Mouse (Mus musculus): ENCODE results near the gene Cdrt4. TPM values are rescaled to one million over a fixed set of nuclear protein-coding genes. Genes with fewer than 3 reads are reported as not detected.

Cdrt4 gene
- total and polyA plus RNA-seq, 2 experiments = not detected

- Histone ChIP-seq H3K9ac (ENCODE audit: low read depth, low read length) (no peak overlapping the region), H3K27me3 (ENCODE audit: control insufficient read depth, insufficient read depth, low read length) (0 out of 2 replicates have a peak, but pooled peaks cover 2% of the 10 kb centered on the region), H3K36me3 (ENCODE audit: control insufficient read depth, insufficient read depth, low read length) (no peaks in the 10 kb centered on the region), H3K27ac (replicated peaks; ENCODE audit: insufficient read depth, low read depth, low read length) (no peak overlapping the region), H3K4me3 (ENCODE audit: insufficient read depth, low read depth, low read length) (no peak overlapping the region), H3K4me1 (ENCODE audit: control insufficient read depth, insufficient read depth, low read length) (no peaks in the 10 kb centered on the region), H3K79me2 (ENCODE audit: control insufficient read depth, insufficient read depth, low read length) (no peaks in the 10 kb centered on the region)
- DNase-seq (ENCODE audit: extremely low read depth, low read depth, low spot score) = no peak
- WGBS = 47% methylated on average over 3 of the region's 3 CpGs
- TF ChIP-seq POLR2A (IDR thresholded peaks at IDR 0.05; ENCODE audit: extremely low read depth, insufficient read depth, low read length) (no peak), CTCF (IDR thresholded peaks at IDR 0.05; ENCODE audit: low read depth, low read length) (no peak)
Observed at GRCm38 (mm10) chr11:62983793-62984192, 32.8 kb downstream of the Cdrt4 start.

DNA sequence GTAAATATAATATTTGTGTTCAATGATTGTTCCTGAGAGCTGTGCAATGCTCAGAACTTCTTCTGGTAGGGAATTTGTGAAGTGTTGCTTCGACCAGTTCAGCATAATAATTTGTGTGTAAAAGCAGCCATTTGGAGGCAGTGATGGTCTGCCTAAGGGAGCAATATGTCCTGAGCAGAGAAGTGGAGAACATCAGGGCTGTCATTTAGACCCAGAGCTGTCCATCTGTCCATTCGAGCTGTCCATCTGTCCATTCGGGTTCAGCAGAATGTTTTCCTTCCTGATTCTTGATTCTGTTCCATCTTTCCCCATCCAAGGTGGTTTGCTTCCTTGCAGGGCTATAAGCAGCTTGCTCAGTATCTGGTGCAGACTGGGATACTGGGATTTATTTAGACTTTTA is 33.4 kb downstream of the Cdrt4 start:
- Histone ChIP-seq H3K4me1 (ENCODE audit: control insufficient read depth, insufficient read depth, low read length) (no peaks in the 10 kb centered on the region), H3K9ac (ENCODE audit: low read depth, low read length) (no peak overlapping the region), H3K4me3 (ENCODE audit: insufficient read depth, low read depth, low read length) (no peak overlapping the region), H3K79me2 (ENCODE audit: control insufficient read depth, insufficient read depth, low read length) (no peaks in the 10 kb centered on the region), H3K36me3 (ENCODE audit: control insufficient read depth, insufficient read depth, low read length) (no peaks in the 10 kb centered on the region), H3K27me3 (ENCODE audit: control insufficient read depth, insufficient read depth, low read length) (0 out of 2 replicates have a peak, but pooled peaks cover 2% of the 10 kb centered on the region), H3K27ac (replicated peaks; ENCODE audit: insufficient read depth, low read depth, low read length) (no peak overlapping the region)
- no peak for DNase-seq (ENCODE audit: extremely low read depth, low read depth, low spot score)
- WGBS = 57% methylated on average over 3 of the region's 3 CpGs
- TF ChIP-seq CTCF (IDR thresholded peaks at IDR 0.05; ENCODE audit: low read depth, low read length) = no peak
- TF ChIP-seq POLR2A (IDR thresholded peaks at IDR 0.05; ENCODE audit: extremely low read depth, insufficient read depth, low read length) = no peak

GRCm38 (mm10) chr11:62985075-62985474 is 34.1 kb downstream of the Cdrt4 start:
- no peak for DNase-seq (ENCODE audit: extremely low read depth, low read depth, low spot score)
- no peaks in the 10 kb centered on the region for H3K79me2 ChIP-seq (ENCODE audit: control insufficient read depth, insufficient read depth, low read length)
- no peak for TF ChIP-seq CTCF (IDR thresholded peaks at IDR 0.05; ENCODE audit: low read depth, low read length)
- TF ChIP-seq POLR2A (IDR thresholded peaks at IDR 0.05; ENCODE audit: extremely low read depth, insufficient read depth, low read length) = no peak
- H3K4me1 ChIP-seq (ENCODE audit: control insufficient read depth, insufficient read depth, low read length) = no peaks in the 10 kb centered on the region
- 0 out of 2 replicates have a peak, but pooled peaks cover 2% of the 10 kb centered on the region for H3K27me3 ChIP-seq (ENCODE audit: control insufficient read depth, insufficient read depth, low read length)
- H3K36me3 ChIP-seq (ENCODE audit: control insufficient read depth, insufficient read depth, low read length) = no peaks in the 10 kb centered on the region
- whole genome bisulfite sequencing = 82% methylated on average over 3 of the region's 3 CpGs
- no peak overlapping the region for H3K4me3 ChIP-seq (ENCODE audit: insufficient read depth, low read depth, low read length)
- no peak overlapping the region for H3K27ac ChIP-seq (replicated peaks; ENCODE audit: insufficient read depth, low read depth, low read length)
- no peak overlapping the region for H3K9ac ChIP-seq (ENCODE audit: low read depth, low read length)

DNA sequence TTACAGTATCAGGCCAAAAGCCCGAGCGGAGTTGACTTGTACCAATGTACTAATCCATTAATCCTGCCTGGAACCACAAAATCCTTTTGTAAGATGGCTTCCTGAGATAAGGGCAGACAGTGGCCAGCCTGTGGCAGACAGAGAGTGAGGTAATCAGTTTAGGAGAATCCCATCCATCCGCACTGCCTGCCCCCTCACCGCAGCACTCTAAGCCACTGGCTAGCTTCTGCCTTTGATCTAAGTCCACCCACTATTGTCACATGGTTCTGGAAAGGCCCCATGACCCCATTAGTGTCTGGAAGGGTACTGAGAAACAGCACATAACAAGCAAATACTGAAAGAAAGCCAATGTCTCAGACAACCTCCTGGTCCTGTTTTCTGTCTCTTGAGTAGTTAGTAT is 35.6 kb downstream of the Cdrt4 start:
- 82% methylated on average over 4 of the region's 4 CpGs for WGBS
- no peak for TF ChIP-seq CTCF (IDR thresholded peaks at IDR 0.05; ENCODE audit: low read depth, low read length)
- no peak for TF ChIP-seq POLR2A (IDR thresholded peaks at IDR 0.05; ENCODE audit: extremely low read depth, insufficient read depth, low read length)
- H3K27ac ChIP-seq (replicated peaks; ENCODE audit: insufficient read depth, low read depth, low read length) = no peak overlapping the region
- H3K27me3 ChIP-seq (ENCODE audit: control insufficient read depth, insufficient read depth, low read length) = no peaks in the 10 kb centered on the region
- H3K4me1 ChIP-seq (ENCODE audit: control insufficient read depth, insufficient read depth, low read length) = no peaks in the 10 kb centered on the region
- H3K4me3 ChIP-seq (ENCODE audit: insufficient read depth, low read depth, low read length) = no peak overlapping the region
- no peaks in the 10 kb centered on the region for H3K79me2 ChIP-seq (ENCODE audit: control insufficient read depth, insufficient read depth, low read length)
- no peaks in the 10 kb centered on the region for H3K36me3 ChIP-seq (ENCODE audit: control insufficient read depth, insufficient read depth, low read length)
- no peak for DNase-seq (ENCODE audit: extremely low read depth, low read depth, low spot score)
- no peak overlapping the region for H3K9ac ChIP-seq (ENCODE audit: low read depth, low read length)

- WGBS = 93% methylated on average over 3 of the region's 3 CpGs
- H3K9ac ChIP-seq (ENCODE audit: low read depth, low read length) = no peak overlapping the region
- H3K4me1 ChIP-seq (ENCODE audit: control insufficient read depth, insufficient read depth, low read length) = no peaks in the 10 kb centered on the region
- TF ChIP-seq POLR2A (IDR thresholded peaks at IDR 0.05; ENCODE audit: extremely low read depth, insufficient read depth, low read length) = no peak
- H3K36me3 ChIP-seq (ENCODE audit: control insufficient read depth, insufficient read depth, low read length) = no peaks in the 10 kb centered on the region
- no peaks in the 10 kb centered on the region for H3K27me3 ChIP-seq (ENCODE audit: control insufficient read depth, insufficient read depth, low read length)
- H3K79me2 ChIP-seq (ENCODE audit: control insufficient read depth, insufficient read depth, low read length) = no peaks in the 10 kb centered on the region
- no peak overlapping the region for H3K4me3 ChIP-seq (ENCODE audit: insufficient read depth, low read depth, low read length)
- no peak overlapping the region for H3K27ac ChIP-seq (replicated peaks; ENCODE audit: insufficient read depth, low read depth, low read length)
- no peak for DNase-seq (ENCODE audit: extremely low read depth, low read depth, low spot score)
Observed at GRCm38 (mm10) chr11:62990150-62990685, 39.2 kb downstream of the Cdrt4 start.

GRCm38 (mm10) chr11:62990811-62991210 is 39.8 kb downstream of the Cdrt4 start:
- no peaks in the 10 kb centered on the region for H3K79me2 ChIP-seq (ENCODE audit: control insufficient read depth, insufficient read depth, low read length)
- DNase-seq (ENCODE audit: extremely low read depth, low read depth, low spot score) = no peak
- H3K27me3 ChIP-seq (ENCODE audit: control insufficient read depth, insufficient read depth, low read length) = no peaks in the 10 kb centered on the region
- no peak overlapping the region for H3K27ac ChIP-seq (replicated peaks; ENCODE audit: insufficient read depth, low read depth, low read length)
- no peak overlapping the region for H3K9ac ChIP-seq (ENCODE audit: low read depth, low read length)
- no peaks in the 10 kb centered on the region for H3K4me1 ChIP-seq (ENCODE audit: control insufficient read depth, insufficient read depth, low read length)
- no peak overlapping the region for H3K4me3 ChIP-seq (ENCODE audit: insufficient read depth, low read depth, low read length)
- H3K36me3 ChIP-seq (ENCODE audit: control insufficient read depth, insufficient read depth, low read length) = no peaks in the 10 kb centered on the region
- TF ChIP-seq POLR2A (IDR thresholded peaks at IDR 0.05; ENCODE audit: extremely low read depth, insufficient read depth, low read length) = no peak
- TF ChIP-seq CTCF (IDR thresholded peaks at IDR 0.05; ENCODE audit: low read depth, low read length) = no peak
- 88% methylated on average over 5 of the region's 5 CpGs for WGBS
